Mouse (Mus musculus) lung, postnatal 0 days (tissue): Measurements from ENCODE around the gene Rps2. TPM values are rescaled to one million over a fixed set of nuclear protein-coding genes. Genes with fewer than 3 reads are reported as not detected.
A peak's percentile ranks its signal among the peaks of the same experiment; 100 is the strongest.

Source experiments
- ATAC-seq: fragments of 200-750 bp; cut with Nextera tagmentation; 2 replicates; pipeline ENCODE4 v1.8.0; 2017; ENCODE audit warnings: moderate library complexity
- DNase-seq: peaks from one replicate; pipeline ENCODE4 v3.0.0-alpha.2; 2016; ENCODE audit warnings: low spot score
- H3K27ac ChIP-seq: fragments of 300-500 bp; sonication (generic); 2 replicates; pipeline ENCODE4 v1.5.1; 2014; ENCODE audit warnings: antibody characterized with exemption, mild to moderate bottlenecking, low read length, mixed read lengths
- H3K27me3 ChIP-seq: fragments of 300-500 bp; sonication (generic); replicated peaks from 2 replicates; pipeline ENCODE4 v1.6.1; 2014; ENCODE audit warnings: low read length, mixed read lengths; ENCODE audit not compliant: insufficient read depth
- H3K36me3 ChIP-seq: fragments of 300-500 bp; sonication (generic); 2 replicates; pipeline ENCODE4 v1.6.1; 2014; ENCODE audit warnings: low read length, mixed read lengths; ENCODE audit not compliant: insufficient read depth
- H3K4me1 ChIP-seq: fragments of 300-500 bp; sonication (generic); 2 replicates; pipeline ENCODE4 v1.6.1; 2014; ENCODE audit warnings: antibody characterized with exemption, low read depth, low read length, mixed read lengths; ENCODE audit not compliant: insufficient read depth
- H3K4me2 ChIP-seq: fragments of 300-500 bp; sonication (generic); replicated peaks from 2 replicates; pipeline ENCODE4 v1.6.1; 2014; ENCODE audit warnings: low read depth, mild to moderate bottlenecking, low read length, moderate library complexity, mixed read lengths
- H3K4me3 ChIP-seq: fragments of 300-500 bp; sonication (generic); 2 replicates; pipeline ENCODE4 v1.5.1; 2014; ENCODE audit warnings: low read depth, low read length
- H3K9ac ChIP-seq: fragments of 300-500 bp; sonication (generic); replicated peaks from 2 replicates; pipeline ENCODE4 v1.6.1; 2014; ENCODE audit warnings: low read depth, mild to moderate bottlenecking
- H3K9me3 ChIP-seq: fragments of 300-500 bp; sonication (generic); 2 replicates; pipeline ENCODE4 v1.6.1; 2016; ENCODE audit warnings: low read length, mixed read lengths
- CTCF ChIP-seq: IDR thresholded peaks from 2 replicates; pipeline ENCODE4 v1.5.1; 2016; ENCODE audit warnings: antibody characterized with exemption, mild to moderate bottlenecking
- EP300 ChIP-seq: IDR thresholded peaks from 2 replicates; pipeline ENCODE4 v1.6.1; 2016; ENCODE audit warnings: antibody characterized with exemption, mild to moderate bottlenecking, control low read depth
- WGBS: fragments of 180-500 bp; shearing (Covaris S2); extraction: QIAGEN DNeasy Blood & Tissue Kit; methylation state at CpG from one replicate; pipeline ENCODE4 v1.1.7; 2014; 5-methylcytosine and 5-hydroxymethylcytosine counted together
- polyA plus RNA-seq: library from polyadenylated mRNA; unstranded; fragments of >200 nt; fragmentation: Nextera tagmentation; extraction: Ambion mirVana; gene quantifications from 2 replicates; pipeline ENCODE4 v1.2.1, GENCODE M21; 2015

Rps2 gene
- polyA plus RNA-seq, 1 experiment from 2014 or later = 834 TPM

- H3K4me1 ChIP-seq = peaks cover 13% of the 10 kb centered on the region; the same call in 1 of the 2 replicates
- ATAC-seq (no peak), DNase-seq (no peak)
- TF ChIP-seq CTCF (no peak), EP300 (no peak)
- H3K9me3 ChIP-seq = no peaks in the 10 kb centered on the region
- WGBS = 64% methylated on average over 7 of the region's 7 CpGs
- H3K9ac ChIP-seq = no peak overlapping the region
- H3K36me3 ChIP-seq = peaks cover 10% of the 10 kb centered on the region; the same call in 1 of the 2 replicates
- H3K27me3 ChIP-seq = no peaks in the 10 kb centered on the region
- H3K4me2 ChIP-seq = no peak overlapping the region
- no peak overlapping the region for H3K4me3 ChIP-seq
- H3K27ac ChIP-seq = no peak overlapping the region
These were observed 43.6 kb upstream of the Rps2 start for GRCm38 (mm10) chr17:24674277-24674676.

- Histone ChIP-seq H3K36me3 (peaks cover 21% of the 10 kb centered on the region; the same call in 1 of the 2 replicates), H3K9me3 (no peaks in the 10 kb centered on the region), H3K27me3 (no peaks in the 10 kb centered on the region), H3K4me3 (no peak overlapping the region), H3K4me1 (peaks cover 4% of the 10 kb centered on the region; the same call in 1 of the 2 replicates), H3K4me2 (no peak overlapping the region), H3K27ac (no peak overlapping the region), H3K9ac (no peak overlapping the region)
- DNase-seq (peak; percentile 82), ATAC-seq (peak; percentile 52; the same call in 1 of the 2 replicates)
- TF ChIP-seq CTCF = peak; percentile 87
- TF ChIP-seq EP300 = no peak
- WGBS = 59% methylated on average over 2 of the region's 2 CpGs
These were observed 41.7 kb upstream of the Rps2 start for GRCm38 (mm10) chr17:24676187-24676586.

- H3K9me3 ChIP-seq = no peaks in the 10 kb centered on the region
- peaks cover 21% of the 10 kb centered on the region; the same call in 1 of the 2 replicates for H3K36me3 ChIP-seq
- TF ChIP-seq EP300 = no peak
- TF ChIP-seq CTCF = no peak
- H3K9ac ChIP-seq = no peak overlapping the region
- DNase-seq (no peak), ATAC-seq (no peak)
- no peak overlapping the region for H3K4me2 ChIP-seq
- no peaks in the 10 kb centered on the region for H3K4me1 ChIP-seq
- no peaks in the 10 kb centered on the region for H3K27me3 ChIP-seq
- H3K27ac ChIP-seq = no peak overlapping the region
- no peak overlapping the region for H3K4me3 ChIP-seq
- 96% methylated on average over 5 of the region's 5 CpGs for WGBS
These were observed 41.0 kb upstream of the Rps2 start for GRCm38 (mm10) chr17:24676877-24677276.

GRCm38 (mm10) chr17:24677500-24678080, 40.3 kb upstream of the Rps2 start:
- TF ChIP-seq CTCF = no peak
- TF ChIP-seq EP300 = no peak
- Histone ChIP-seq H3K27me3 (no peaks in the 10 kb centered on the region), H3K4me1 (no peaks in the 10 kb centered on the region), H3K9ac (no peak overlapping the region), H3K4me2 (no peak overlapping the region), H3K9me3 (no peaks in the 10 kb centered on the region), H3K4me3 (no peak overlapping the region), H3K36me3 (peaks cover 21% of the 10 kb centered on the region; the same call in 1 of the 2 replicates), H3K27ac (no peak overlapping the region)
- 88% methylated on average over 24 of the region's 24 CpGs for WGBS
- no peak for ATAC-seq
- no peak for DNase-seq

GRCm38 (mm10) chr17:24686514-24686913, 31.4 kb upstream of the Rps2 start:
- WGBS = 40% methylated on average over 16 of the region's 16 CpGs
- H3K27me3 ChIP-seq = peaks cover 13% of the 10 kb centered on the region; the same call in 1 of the 2 replicates
- TF ChIP-seq CTCF = no peak
- no peak for TF ChIP-seq EP300
- H3K9me3 ChIP-seq = no peaks in the 10 kb centered on the region
- H3K9ac ChIP-seq = no peak overlapping the region
- DNase-seq = peak; percentile 55
- no peaks in the 10 kb centered on the region for H3K36me3 ChIP-seq
- H3K27ac ChIP-seq = no peak overlapping the region
- peak; percentile 62; the same call in 1 of the 2 replicates for ATAC-seq
- H3K4me2 ChIP-seq = no peak overlapping the region
- H3K4me1 ChIP-seq = peaks cover 5% of the 10 kb centered on the region; the same call in 1 of the 2 replicates
- no peak overlapping the region for H3K4me3 ChIP-seq

GRCm38 (mm10) chr17:24687146-24687595, 30.7 kb upstream of the Rps2 start:
- no peak for TF ChIP-seq CTCF
- TF ChIP-seq EP300 = no peak
- peaks cover 13% of the 10 kb centered on the region; the same call in 1 of the 2 replicates for H3K27me3 ChIP-seq
- peak overlapping the region; percentile 27 for H3K4me3 ChIP-seq
- H3K27ac ChIP-seq = no peak overlapping the region
- H3K9ac ChIP-seq = no peak overlapping the region; the same call in 1 of the 2 replicates
- peak overlapping the region; percentile 49 for H3K4me2 ChIP-seq
- no peaks in the 10 kb centered on the region for H3K36me3 ChIP-seq
- H3K9me3 ChIP-seq = no peaks in the 10 kb centered on the region
- WGBS = 1% methylated on average over 25 of the region's 25 CpGs
- DNase-seq (peak; percentile 53), ATAC-seq (peak; percentile 81)
- H3K4me1 ChIP-seq = peaks cover 5% of the 10 kb centered on the region; the same call in 1 of the 2 replicates
